Comparison of ENCODE assay signal across 8 mouse cellular contexts in the genomic region with DNA sequence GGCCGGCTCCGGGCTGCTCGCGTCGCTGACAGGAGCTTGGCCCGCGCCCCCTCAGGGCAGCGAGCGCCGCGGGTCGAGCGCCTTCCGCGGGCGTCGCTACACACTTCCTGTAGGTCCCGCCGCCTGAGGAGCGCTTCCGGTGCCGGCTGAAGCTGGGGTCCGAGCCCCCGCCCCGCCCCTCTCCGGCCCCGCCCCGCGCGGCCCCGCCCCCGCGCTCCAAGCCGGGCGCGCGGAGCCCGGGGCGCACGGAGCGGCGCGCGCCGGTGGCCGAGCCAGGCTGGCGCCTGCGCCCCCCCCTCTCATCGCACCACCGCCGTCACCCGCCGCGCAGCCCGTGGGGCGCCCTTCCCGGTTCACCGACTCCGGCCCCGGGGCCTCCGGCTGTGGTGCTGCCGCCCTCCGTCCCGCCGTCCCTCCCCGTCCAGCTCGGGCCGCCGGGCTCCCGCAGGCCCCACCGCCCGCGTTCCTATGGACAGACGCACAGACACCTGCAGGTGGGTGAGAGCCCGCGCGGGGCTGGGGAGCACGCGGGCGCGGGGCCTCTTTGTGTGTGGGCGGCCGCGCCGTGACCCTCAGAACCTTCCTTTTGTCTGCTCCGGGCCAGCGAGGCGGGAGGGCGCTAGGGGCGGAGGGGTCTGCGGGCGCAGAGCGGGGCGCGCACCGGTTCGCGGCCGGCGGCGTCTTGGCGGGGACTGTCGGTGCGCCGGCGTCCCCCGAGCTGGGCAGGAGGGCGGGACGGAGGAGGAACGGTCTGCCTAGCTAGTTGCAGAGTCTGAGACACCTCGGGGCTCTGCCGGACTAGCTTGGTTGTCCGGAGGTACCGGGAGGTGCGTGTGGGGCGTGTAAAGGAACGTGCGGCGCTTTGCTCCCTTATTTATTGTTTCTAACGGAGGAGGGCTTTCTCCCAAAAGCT. TPM values are rescaled to one million over a fixed set of nuclear protein-coding genes. Genes with fewer than 3 reads are reported as not detected.
DNase-seq lines count a peak whose midpoint lies in the region; ATAC-seq and TF ChIP-seq lines count a peak whose summit lies in the region.

A gene (plus strand): TSS at position 214 of the 913 bp plus-strand sequence.

- H3K79me2 ChIP-seq in MEL (ENCODE audit: control insufficient read depth, insufficient read depth, low read length, poor library complexity), result peaks cover 12% of the 10 kb centered on the region

- H3K9ac ChIP-seq in MEL (ENCODE audit: control insufficient read depth, low read depth, low read length, poor library complexity, severe bottlenecking), result peak within 1 kb of the TSS; percentile 100

- peak; percentile 85 to 88; a peak in 3 of 4 replicates for TF ChIP-seq POLR2A in MEL (IDR thresholded peaks at IDR 0.05; ENCODE audit: control insufficient read depth in 1 of 2, insufficient read depth in 1 of 2, low read depth in 1 of 2, low read length in 2 of 2, poor library complexity in 1 of 2)

- TF ChIP-seq RAD21 in MEL (IDR thresholded peaks at IDR 0.05; ENCODE audit: low read depth, low read length), result no peak

- peak within 1 kb of the TSS; percentile 93 to 100 for H3K4me3 ChIP-seq in MEL (ENCODE audit: control insufficient read depth in 1 of 2, insufficient read depth in 1 of 2, low read depth in 2 of 2, low read length in 2 of 2)
- peak within 1 kb of the TSS; percentile 94 for H3K4me3 ChIP-seq in hindbrain, embryonic 10.5 days

- peak; percentile 86 for ATAC-seq in frontal cortex, adult (ENCODE audit: low TSS enrichment)

- H3K4me1 ChIP-seq in MEL (ENCODE audit: control insufficient read depth in 1 of 2, insufficient read depth in 2 of 2, low read length in 2 of 2), result peaks cover 7 to 15% of the 10 kb centered on the region in 2 experiments
- H3K4me1 ChIP-seq in hindbrain, embryonic 10.5 days (replicated peaks), result peaks cover 44% of the 10 kb centered on the region

- under 1% methylated on average over 100 of the region's 120 CpGs for WGBS in hindbrain, embryonic 10.5 days

- no peak for TF ChIP-seq EP300 in MEL (IDR thresholded peaks at IDR 0.05; ENCODE audit: low read depth in 1 of 2, low read length in 2 of 2)

- TF ChIP-seq CTCF in MEL (IDR thresholded peaks at IDR 0.05 in 2 of 3, conservative IDR thresholded peaks at IDR 0.05 in 1 of 3; ENCODE audit: control insufficient read depth in 1 of 3, insufficient read depth in 1 of 3, low read depth in 2 of 3, low read length in 3 of 3, poor library complexity in 1 of 3, severe bottlenecking in 1 of 3), result no peak

- peaks cover 0 to 27% of the 10 kb centered on the region in 2 experiments; a peak in 2 of 4 replicates for H3K36me3 ChIP-seq in MEL (ENCODE audit: control insufficient read depth in 1 of 2, insufficient read depth in 2 of 2, low read length in 2 of 2)
- H3K36me3 ChIP-seq in hindbrain, embryonic 10.5 days, result no peaks in the 10 kb centered on the region

- no peaks in the 10 kb centered on the region for H3K9me3 ChIP-seq in MEL (replicated peaks; ENCODE audit: insufficient read depth, low read length)
- no peaks in the 10 kb centered on the region for H3K9me3 ChIP-seq in hindbrain, embryonic 10.5 days

- peak; percentile 90 for DNase-seq in MEL (ENCODE audit: low read depth, low spot score)
- DNase-seq in cerebellum, adult 8-10 months, result peak; percentile 63
- DNase-seq in hindbrain, embryonic 10.5 days (ENCODE audit: low spot score), result peak; percentile 87
- peak; percentile 56 for DNase-seq in layer of hippocampus, postnatal 14 days (ENCODE audit: low spot score in 2 of 2)
- peak; percentile 82 for DNase-seq in lung, postnatal 10 days
- DNase-seq in ovary, postnatal 14 days (ENCODE audit: low spot score), result peak; percentile 52
- DNase-seq in thymus, postnatal 10 days (ENCODE audit: low spot score in 2 of 2), result peak; percentile 73 to 82

- peak within 1 kb of the TSS; percentile 64 for H3K27ac ChIP-seq in MEL (ENCODE audit: control insufficient read depth, low read depth, low read length)
- peak within 1 kb of the TSS; percentile 99 for H3K27ac ChIP-seq in hindbrain, embryonic 10.5 days

- H3K27me3 ChIP-seq in MEL (ENCODE audit: control insufficient read depth in 1 of 2, insufficient read depth in 2 of 2, low read length in 2 of 2), result no peaks in the 10 kb centered on the region
- no peaks in the 10 kb centered on the region for H3K27me3 ChIP-seq in hindbrain, embryonic 10.5 days (ENCODE audit: insufficient read depth, poor library complexity, severe bottlenecking)

TF ChIP-seq in MEL, 35 proteins besides CTCF, POLR2A, EP300 and RAD21:
- TF ChIP-seq POLR2AphosphoS5 (IDR thresholded peaks at IDR 0.05; ENCODE audit: borderline replicate concordance, low read depth, low read length) (no peak), SIN3A (IDR thresholded peaks at IDR 0.05; ENCODE audit: low read length) (peak; percentile 65), ZC3H11A (IDR thresholded peaks at IDR 0.05; ENCODE audit: low read depth, low read length) (0 out of 2 replicates have a peak, but pooled peaks have one; percentile 14), JUND (IDR thresholded peaks at IDR 0.05; ENCODE audit: low read depth, low read length) (no peak), KAT2A (conservative IDR thresholded peaks at IDR 0.05; ENCODE audit: low read depth, low read length) (no peak), NRF1 (IDR thresholded peaks at IDR 0.05; ENCODE audit: insufficient read depth, low read depth, low read length, poor library complexity, severe bottlenecking) (0 out of 2 replicates have a peak, but pooled peaks have one; percentile 25), TBP (IDR thresholded peaks at IDR 0.05; ENCODE audit: low read depth, low read length) (no peak), GABPA (IDR thresholded peaks at IDR 0.05; ENCODE audit: low read depth, low read length) (no peak), ELF1 (IDR thresholded peaks at IDR 0.05; ENCODE audit: low read depth, low read length) (peak; percentile 75), ZKSCAN1 (IDR thresholded peaks at IDR 0.05; ENCODE audit: low read depth, low read length) (no peak), MAX (IDR thresholded peaks at IDR 0.05; ENCODE audit: low read length) (no peak), MAZ (IDR thresholded peaks at IDR 0.05; ENCODE audit: low read depth, low read length) (0 out of 2 replicates have a peak, but pooled peaks have one; percentile 9), USF2 (IDR thresholded peaks at IDR 0.05; ENCODE audit: borderline replicate concordance in 1 of 2, insufficient read depth in 1 of 2, low read depth in 1 of 2, low read length in 2 of 2) (no peak), TAL1 (IDR thresholded peaks at IDR 0.05; ENCODE audit: low read length) (no peak), ZMIZ1 (IDR thresholded peaks at IDR 0.05; ENCODE audit: low read depth, low read length) (peak; percentile 72; the same call in 1 of the 2 replicates), ETS1 (IDR thresholded peaks at IDR 0.05; ENCODE audit: low read depth, low read length) (no peak), E2F4 (IDR thresholded peaks at IDR 0.05; ENCODE audit: borderline replicate concordance, low read depth, low read length) (0 out of 2 replicates have a peak, but pooled peaks have one; percentile 11), UBTF (IDR thresholded peaks at IDR 0.05; ENCODE audit: borderline replicate concordance, insufficient read depth, low read depth, low read length) (no peak), RCOR1 (IDR thresholded peaks at IDR 0.05; ENCODE audit: low read depth, low read length) (no peak), POLR2AphosphoS2 (IDR thresholded peaks at IDR 0.05; ENCODE audit: low read length) (peak; percentile 75; the same call in 1 of the 2 replicates), MYC (IDR thresholded peaks at IDR 0.05; ENCODE audit: low read depth, low read length) (no peak), MXI1 (IDR thresholded peaks at IDR 0.05; ENCODE audit: low read depth, low read length) (0 out of 2 replicates have a peak, but pooled peaks have one; percentile 65), CHD2 (IDR thresholded peaks at IDR 0.05; ENCODE audit: low read length) (no peak), HCFC1 (IDR thresholded peaks at IDR 0.05; ENCODE audit: low read depth, low read length) (peak; percentile 65; the same call in 1 of the 2 replicates), SMC3 (IDR thresholded peaks at IDR 0.05; ENCODE audit: low read depth, low read length) (no peak), GATA1 (IDR thresholded peaks at IDR 0.05; ENCODE audit: low read depth, low read length) (no peak), ZNF384 (IDR thresholded peaks at IDR 0.05; ENCODE audit: low read depth, low read length) (no peak), NELFE (IDR thresholded peaks at IDR 0.05; ENCODE audit: low read depth, low read length) (peak; percentile 84), USF1 (IDR thresholded peaks at IDR 0.05; ENCODE audit: low read depth, low read length) (no peak), TCF12 (IDR thresholded peaks at IDR 0.05; ENCODE audit: low read depth, low read length) (0 out of 2 replicates have a peak, but pooled peaks have one; percentile 30), BHLHE40 (IDR thresholded peaks at IDR 0.05; ENCODE audit: borderline replicate concordance, low read depth, low read length) (no peak), CHD1 (IDR thresholded peaks at IDR 0.05; ENCODE audit: low read depth, low read length) (no peak), MYB (IDR thresholded peaks at IDR 0.05; ENCODE audit: low read depth, low read length) (no peak)

RNA-seq across cellular contexts. Expression of the gene that starts here (rescaled TPM):
- total RNA-seq in MEL (2012; rRNA removed), result 4.0 and 5.6 TPM in 2 replicates
- 10 to 100 TPM in 1 of 2 experiments, not detected in 1; 12.5 TPM for polyA plus RNA-seq in MEL (2012; ENCODE audit: insufficient read depth in 1 of 2, insufficient read length in 2 of 2, low read depth in 1 of 2, low replicate concordance in 2 of 2, missing spikeins in 1 of 2)
- polyA plus RNA-seq in hindbrain, embryonic 10.5 days (2016; fragmentation: Nextera tagmentation; extraction: Ambion mirVana), result 49.3 and 52.3 TPM in 2 replicates
- 10 to 100 TPM; 14.7 to 16.6 TPM for total RNA-seq in layer of hippocampus, postnatal 14 days (2021)

Comparison
In these comparisons a context has a peak if more than half of its experiments do, and no peak if none do; other contexts are left out.
1. Peak in every context shown above with its lines: DNase-seq, ATAC-seq, H3K4me3 ChIP-seq and H3K27ac ChIP-seq.